Mouse (Mus musculus) ES-Bruce4 (cell line): Measurements from ENCODE around the gene Sh2d3c. TPM values are rescaled to one million over a fixed set of nuclear protein-coding genes. Genes with fewer than 3 reads are reported as not detected.

Experiments used
- H3K27ac ChIP-seq: 2 replicates; pipeline ENCODE4 v1.5.1; 2012; ENCODE audit warnings: low read length, inconsistent platforms; ENCODE audit not compliant: insufficient read depth
- H3K27me3 ChIP-seq: 2 replicates; pipeline ENCODE4 v1.6.1; 2012; ENCODE audit warnings: mild to moderate bottlenecking, low read length, inconsistent platforms; ENCODE audit not compliant: control insufficient read depth, poor library complexity, insufficient read depth, severe bottlenecking
- H3K36me3 ChIP-seq: 2 replicates; pipeline ENCODE4 v1.6.1; 2012; ENCODE audit warnings: inconsistent platforms, mild to moderate bottlenecking, low read length, moderate library complexity; ENCODE audit not compliant: control insufficient read depth, poor library complexity, insufficient read depth, severe bottlenecking
- H3K4me1 ChIP-seq: one replicate; pipeline ENCODE4 v1.8.1; 2011; ENCODE audit warnings: low read length; ENCODE audit not compliant: control insufficient read depth, insufficient read depth
- H3K4me3 ChIP-seq: 2 replicates; pipeline ENCODE4 v1.5.1; 2011; ENCODE audit warnings: low read depth, mild to moderate bottlenecking, low read length
- H3K9ac ChIP-seq: 2 replicates; pipeline ENCODE4 v1.6.1; 2012; ENCODE audit warnings: low read depth, mild to moderate bottlenecking, inconsistent platforms; ENCODE audit not compliant: poor library complexity, severe bottlenecking
- H3K9me3 ChIP-seq: replicated peaks from 2 replicates; pipeline ENCODE4 v1.6.1; 2012; ENCODE audit warnings: mild to moderate bottlenecking, low read length, inconsistent platforms; ENCODE audit not compliant: control insufficient read depth, poor library complexity, insufficient read depth, severe bottlenecking
- CTCF ChIP-seq: IDR thresholded peaks from one replicate; pipeline ENCODE4 v1.8.1; 2011; ENCODE audit warnings: low read depth, low read length
- EP300 ChIP-seq: IDR thresholded peaks from 2 replicates; pipeline ENCODE4 v1.6.1; 2011; ENCODE audit warnings: low read depth, low read length; ENCODE audit not compliant: insufficient read depth
- POLR2A ChIP-seq: IDR thresholded peaks from one replicate; pipeline ENCODE4 v1.8.1; 2011; ENCODE audit warnings: low read length; ENCODE audit not compliant: insufficient read depth
- polyA plus RNA-seq: library from polyadenylated mRNA; stranded (reverse); fragments of >200 nt; gene quantifications from 2 replicates; pipeline ENCODE4 v1.2.4, GENCODE M21; 2011; ENCODE audit warnings: low read depth; ENCODE audit not compliant: missing spikeins, insufficient read depth, insufficient read length

Gene Sh2d3c
- polyA plus RNA-seq, 1 experiment = 9.0 TPM

DNA sequence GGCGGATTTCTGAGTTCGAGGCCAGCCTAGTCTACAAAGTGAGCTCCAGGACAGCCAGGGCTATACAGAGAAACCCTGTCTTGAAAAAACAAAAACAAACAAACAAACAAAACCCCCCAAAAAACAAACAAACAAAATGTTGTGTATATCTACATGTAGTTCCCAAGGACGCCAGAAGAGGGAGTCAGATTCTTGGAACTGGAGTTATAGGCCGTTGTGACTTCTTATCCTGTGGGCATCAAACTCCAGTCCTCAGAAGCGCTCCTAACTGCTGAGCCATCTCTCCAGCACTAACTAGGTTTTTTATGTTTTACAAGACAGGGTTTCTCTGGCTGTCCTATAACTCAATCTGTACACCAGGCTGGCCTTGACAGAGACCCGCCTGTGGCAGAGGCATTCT is 66.3 kb downstream of the Sh2d3c start:
- Histone ChIP-seq H3K9me3 (no peaks in the 10 kb centered on the region), H3K4me1 (peaks cover 2% of the 10 kb centered on the region), H3K9ac (no peak overlapping the region), H3K27me3 (no peaks in the 10 kb centered on the region), H3K4me3 (no peak overlapping the region), H3K36me3 (no peaks in the 10 kb centered on the region), H3K27ac (no peak overlapping the region)
- no peak for TF ChIP-seq CTCF
- TF ChIP-seq EP300 = no peak
- no peak for TF ChIP-seq POLR2A

DNA sequence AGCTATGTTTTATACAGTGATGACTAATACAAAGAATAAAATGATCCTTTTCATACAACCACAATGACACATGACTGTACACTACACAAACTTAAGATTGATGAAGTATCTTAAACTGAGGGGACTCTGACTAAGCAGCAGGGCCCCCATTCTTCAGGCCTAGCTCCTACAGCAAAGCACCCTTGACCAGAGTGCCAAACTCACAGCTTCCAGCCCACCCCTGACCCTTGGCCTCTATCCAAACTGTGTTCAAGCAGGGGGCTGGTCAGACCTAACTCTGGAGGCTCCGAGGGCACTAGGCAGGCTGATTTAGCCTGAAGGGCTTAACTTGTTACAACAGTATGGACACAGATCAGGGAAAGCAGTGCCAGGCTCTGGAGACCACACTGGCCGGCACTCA is 67.7 kb downstream of the Sh2d3c start:
- H3K36me3 ChIP-seq = no peaks in the 10 kb centered on the region
- H3K9me3 ChIP-seq = no peaks in the 10 kb centered on the region
- no peak overlapping the region for H3K9ac ChIP-seq
- no peaks in the 10 kb centered on the region for H3K27me3 ChIP-seq
- H3K4me3 ChIP-seq = no peak overlapping the region
- H3K27ac ChIP-seq = no peak overlapping the region
- TF ChIP-seq EP300 = no peak
- TF ChIP-seq POLR2A = no peak
- TF ChIP-seq CTCF = no peak
- peaks cover 2% of the 10 kb centered on the region for H3K4me1 ChIP-seq

DNA sequence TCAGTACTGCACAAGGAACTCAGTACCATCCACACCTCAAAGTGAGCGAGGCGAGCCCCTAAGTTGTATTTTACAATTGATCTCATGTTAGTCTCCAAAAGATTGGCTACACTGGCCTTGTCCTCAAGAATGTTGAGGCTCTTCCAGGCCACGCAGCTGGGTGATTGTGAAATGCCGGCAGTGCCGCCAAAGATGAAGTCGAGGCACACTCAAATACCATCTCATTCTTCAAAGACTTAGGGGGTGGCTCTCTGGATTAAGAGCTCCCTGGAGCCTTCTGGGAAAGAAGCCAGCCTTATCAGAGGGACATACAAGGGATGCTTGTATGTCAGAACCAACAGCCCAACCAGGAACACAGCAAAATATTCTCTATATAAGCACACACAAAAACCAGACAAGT is 70.4 kb downstream of the Sh2d3c start:
- no peaks in the 10 kb centered on the region for H3K27me3 ChIP-seq
- no peaks in the 10 kb centered on the region for H3K36me3 ChIP-seq
- no peak overlapping the region for H3K9ac ChIP-seq
- no peak overlapping the region for H3K4me3 ChIP-seq
- TF ChIP-seq POLR2A (no peak), CTCF (no peak), EP300 (no peak)
- H3K4me1 ChIP-seq = no peaks in the 10 kb centered on the region
- no peak overlapping the region for H3K27ac ChIP-seq
- H3K9me3 ChIP-seq = no peaks in the 10 kb centered on the region

DNA sequence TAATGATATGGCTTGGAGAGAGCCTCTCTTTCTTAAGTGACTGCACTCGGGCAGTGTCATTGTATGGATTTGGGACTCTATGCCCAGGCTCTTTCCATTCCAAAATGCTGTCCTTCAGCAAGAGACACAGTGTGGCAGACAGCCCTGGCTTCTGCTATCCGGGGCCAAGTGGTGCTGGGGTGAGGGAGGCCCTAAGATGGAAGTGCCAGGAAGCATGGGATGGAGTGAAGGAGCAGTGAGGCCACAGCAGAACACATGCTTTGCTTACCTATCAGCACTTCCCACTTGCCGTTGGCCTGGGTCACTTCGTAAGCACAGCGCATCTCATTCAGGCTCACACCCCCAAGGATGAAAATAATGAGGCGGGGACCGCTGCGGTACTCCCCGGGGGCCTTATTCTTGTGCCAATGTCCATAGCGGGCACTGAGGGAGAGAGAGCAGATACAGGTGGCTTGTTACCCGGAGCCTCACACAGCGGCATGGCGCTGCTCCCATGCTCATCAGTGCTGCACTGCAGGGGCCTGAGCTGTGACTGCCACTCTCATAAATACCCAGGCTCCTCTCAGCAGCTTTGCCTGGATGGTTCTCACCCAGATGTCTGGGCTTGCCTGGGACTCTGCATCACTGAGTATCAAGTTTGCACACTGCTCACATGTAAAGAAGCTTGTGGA is 75.0 kb downstream of the Sh2d3c start:
- H3K27me3 ChIP-seq = no peaks in the 10 kb centered on the region
- H3K4me3 ChIP-seq = no peak overlapping the region
- TF ChIP-seq POLR2A (no peak), CTCF (no peak), EP300 (no peak)
- H3K36me3 ChIP-seq = no peaks in the 10 kb centered on the region
- no peak overlapping the region for H3K27ac ChIP-seq
- H3K4me1 ChIP-seq = no peaks in the 10 kb centered on the region
- no peaks in the 10 kb centered on the region for H3K9me3 ChIP-seq
- H3K9ac ChIP-seq = no peak overlapping the region

DNA sequence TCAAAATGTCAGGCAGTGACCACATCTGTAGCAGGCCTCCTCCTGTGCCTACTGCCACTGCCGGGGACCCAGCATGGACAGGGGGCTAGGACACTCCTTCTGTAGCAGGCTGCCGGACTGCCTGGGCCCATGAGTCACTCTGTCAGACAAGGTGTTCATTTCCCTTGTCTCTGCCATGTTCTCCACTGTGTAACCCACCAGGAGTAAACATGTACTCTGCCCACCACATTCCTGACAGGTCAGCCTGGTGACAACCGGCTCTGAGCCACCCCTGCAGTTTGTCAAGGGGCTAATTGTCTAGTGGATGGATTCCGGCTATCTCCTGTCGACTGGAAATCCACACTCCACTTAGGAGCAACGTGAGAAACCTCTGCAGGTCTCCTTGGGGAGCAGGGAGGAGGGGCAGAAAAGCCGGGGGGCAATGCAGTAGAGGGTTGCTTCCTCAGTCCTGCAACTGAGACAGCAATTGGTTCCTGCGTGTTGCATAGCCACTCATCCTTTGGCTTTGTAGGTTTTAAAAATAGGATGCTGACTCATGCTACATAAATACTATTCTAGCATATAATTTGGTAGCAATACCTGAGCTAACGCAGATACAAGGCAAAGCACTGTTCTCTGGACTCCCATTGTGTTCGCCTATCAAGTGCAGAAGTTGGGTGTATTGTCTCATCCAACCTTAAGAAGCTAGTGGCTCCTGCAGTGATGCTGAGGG is 77.6 kb downstream of the Sh2d3c start:
- no peak for TF ChIP-seq CTCF
- TF ChIP-seq EP300 = no peak
- no peak for TF ChIP-seq POLR2A
- Histone ChIP-seq H3K9me3 (no peaks in the 10 kb centered on the region), H3K36me3 (no peaks in the 10 kb centered on the region), H3K9ac (no peak overlapping the region), H3K27me3 (no peaks in the 10 kb centered on the region), H3K27ac (no peak overlapping the region), H3K4me3 (no peak overlapping the region), H3K4me1 (no peaks in the 10 kb centered on the region)

Other genes starting within 250 kb of the Sh2d3c start
- gene Fam102a, start 185.7 kb upstream of the Sh2d3c start, polyA plus RNA-seq = 12.2 and 16.5 TPM in 2 replicates
- 35.1 and 41.7 TPM in 2 replicates for gene Dpm2, start 150.2 kb upstream of the Sh2d3c start, polyA plus RNA-seq
- 1.8 and 4.1 TPM in 2 replicates for gene Pip5kl1, start 146.3 kb upstream of the Sh2d3c start, polyA plus RNA-seq
- gene 9430097D07Rik, start 145.4 kb upstream of the Sh2d3c start, polyA plus RNA-seq = 0.44 TPM in 1 of 2 replicates, not detected in the other
- gene St6galnac4, start 134.0 kb upstream of the Sh2d3c start, polyA plus RNA-seq = 9.4 and 9.7 TPM in 2 replicates
- 22.5 and 24.2 TPM in 2 replicates for gene St6galnac6, start 121.3 kb upstream of the Sh2d3c start, polyA plus RNA-seq
- 71.8 and 74.7 TPM in 2 replicates for gene Ak1, start 99.3 kb upstream of the Sh2d3c start, polyA plus RNA-seq
- gene Eng, start 74.5 kb upstream of the Sh2d3c start, polyA plus RNA-seq = 20.0 and 20.8 TPM in 2 replicates
- gene Fpgs, start 16.9 kb upstream of the Sh2d3c start, polyA plus RNA-seq = 45.7 and 52.7 TPM in 2 replicates
- gene Cdk9, start 8.0 kb upstream of the Sh2d3c start, polyA plus RNA-seq = 109 and 115 TPM in 2 replicates
- not detected in 2 replicates for gene 6330409D20Rik, start 20.0 kb downstream of the Sh2d3c start, polyA plus RNA-seq
- 77.0 and 83.7 TPM in 2 replicates for gene Tor2a, start 36.2 kb downstream of the Sh2d3c start, polyA plus RNA-seq
- gene Ttc16, start 54.6 kb downstream of the Sh2d3c start, polyA plus RNA-seq = 2.2 TPM in 2 replicates
- gene Ptrh1, start 54.7 kb downstream of the Sh2d3c start, polyA plus RNA-seq = 9.9 and 11.6 TPM in 2 replicates
- gene Cfap157, start 63.4 kb downstream of the Sh2d3c start, polyA plus RNA-seq = not detected in 2 replicates
- 21.1 and 22.0 TPM in 2 replicates for gene Stxbp1, start 126.2 kb downstream of the Sh2d3c start, polyA plus RNA-seq
- 65.5 and 71.6 TPM in 2 replicates for gene Fam129b, start 155.1 kb downstream of the Sh2d3c start, polyA plus RNA-seq
- gene Rpl12, start 240.5 kb downstream of the Sh2d3c start, polyA plus RNA-seq = 114 and 117 TPM in 2 replicates
- 14.7 and 17.0 TPM in 2 replicates for gene Lrsam1, start 240.6 kb downstream of the Sh2d3c start, polyA plus RNA-seq